Mouse (Mus musculus): ENCODE results near the gene Dclk1.

DNA sequence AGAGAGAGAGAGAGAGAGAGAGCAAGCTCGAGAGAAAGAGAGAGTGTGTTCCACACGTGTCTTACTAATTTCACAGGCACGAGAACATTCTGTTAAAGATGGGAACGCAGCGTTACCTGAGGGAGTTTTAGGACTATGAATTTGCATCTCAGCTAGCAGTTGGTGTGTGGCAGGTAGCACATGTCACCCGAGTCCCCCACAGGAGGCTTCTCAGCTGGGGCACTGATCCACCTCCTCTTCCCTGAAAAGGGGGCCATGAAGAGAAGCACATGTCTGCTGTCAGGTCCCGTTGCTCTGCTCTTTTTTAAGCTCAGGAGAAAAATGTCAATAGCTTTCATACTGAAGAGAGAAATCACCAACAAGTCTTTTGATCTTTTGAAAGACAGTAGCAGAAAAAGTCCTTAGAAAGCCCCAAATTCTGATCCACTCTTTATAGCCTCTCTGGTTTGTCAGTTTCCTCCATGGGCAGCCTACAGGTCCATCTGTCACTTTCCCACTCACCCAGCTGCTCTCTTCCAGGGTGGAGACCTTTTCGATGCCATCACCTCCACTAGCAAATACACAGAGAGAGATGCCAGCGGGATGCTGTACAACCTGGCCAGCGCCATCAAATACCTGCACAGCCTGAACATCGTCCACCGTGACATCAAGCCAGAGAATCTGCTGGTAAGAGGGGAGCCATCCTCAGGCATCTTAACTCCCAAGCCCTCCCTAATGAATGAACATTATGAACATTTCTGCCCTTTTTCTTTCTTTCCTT is 247.2 kb downstream of the Dclk1 start:
- TF ChIP-seq CTCF (IDR thresholded peaks at IDR 0.05; ENCODE audit: low read depth) (no peak), EP300 (optimal IDR thresholded peaks at IDR 0.05) (no peak)
